Mouse (Mus musculus): ENCODE data around the gene Tymp. TPM values are rescaled to one million over a fixed set of nuclear protein-coding genes. Genes with fewer than 3 reads are reported as not detected.

Tymp gene
- polyA plus RNA-seq, 1 experiment from 2014 or later, result 1.6 TPM

GRCm38 (mm10) chr15:89390081-89390480 lies 13.2 kb upstream of the Tymp start:
- Histone ChIP-seq H3K9ac (ENCODE audit: low read length) (no peak overlapping the region), H3K4me2 (replicated peaks; ENCODE audit: low read depth) (no peak overlapping the region), H3K36me3 (ENCODE audit: control insufficient read depth, insufficient read depth, low read length) (no peaks in the 10 kb centered on the region), H3K27me3 (ENCODE audit: control insufficient read depth, insufficient read depth, low read length) (0 out of 2 replicates have a peak, but pooled peaks cover 2% of the 10 kb centered on the region), H3K4me1 (replicated peaks; ENCODE audit: control insufficient read depth, insufficient read depth) (no peaks in the 10 kb centered on the region), H3K4me3 (ENCODE audit: low read depth, low read length) (no peak overlapping the region), H3K9me3 (ENCODE audit: control insufficient read depth, low read length) (no peaks in the 10 kb centered on the region), H3K27ac (replicated peaks) (no peak overlapping the region)
- ATAC-seq (ENCODE audit: low FRiP score, low TSS enrichment) (no peak), DNase-seq (ENCODE audit: low spot score) (no peak)
- TF ChIP-seq EP300 (optimal IDR thresholded peaks at IDR 0.05), result no peak
- TF ChIP-seq CTCF (IDR thresholded peaks at IDR 0.05; ENCODE audit: low read depth), result no peak
- WGBS, result 85% methylated on average over 10 of the region's 10 CpGs

GRCm38 (mm10) chr15:89387127-89387526 lies 10.3 kb upstream of the Tymp start:
- 0 out of 2 replicates have a peak, but pooled peaks cover 2% of the 10 kb centered on the region for H3K27me3 ChIP-seq (ENCODE audit: control insufficient read depth, insufficient read depth, low read length)
- no peak overlapping the region for H3K4me2 ChIP-seq (replicated peaks; ENCODE audit: low read depth)
- TF ChIP-seq CTCF (IDR thresholded peaks at IDR 0.05; ENCODE audit: low read depth), result no peak
- TF ChIP-seq EP300 (optimal IDR thresholded peaks at IDR 0.05), result no peak
- H3K9ac ChIP-seq (ENCODE audit: low read length), result no peak overlapping the region
- no peak for ATAC-seq (ENCODE audit: low FRiP score, low TSS enrichment)
- H3K36me3 ChIP-seq (ENCODE audit: control insufficient read depth, insufficient read depth, low read length), result no peaks in the 10 kb centered on the region
- no peaks in the 10 kb centered on the region for H3K4me1 ChIP-seq (replicated peaks; ENCODE audit: control insufficient read depth, insufficient read depth)
- WGBS, result 35% methylated on average over 12 of the region's 12 CpGs
- H3K4me3 ChIP-seq (ENCODE audit: low read depth, low read length), result no peak overlapping the region
- H3K27ac ChIP-seq (replicated peaks), result no peak overlapping the region
- DNase-seq (ENCODE audit: low spot score), result no peak
- H3K9me3 ChIP-seq (ENCODE audit: control insufficient read depth, low read length), result no peaks in the 10 kb centered on the region

DNA sequence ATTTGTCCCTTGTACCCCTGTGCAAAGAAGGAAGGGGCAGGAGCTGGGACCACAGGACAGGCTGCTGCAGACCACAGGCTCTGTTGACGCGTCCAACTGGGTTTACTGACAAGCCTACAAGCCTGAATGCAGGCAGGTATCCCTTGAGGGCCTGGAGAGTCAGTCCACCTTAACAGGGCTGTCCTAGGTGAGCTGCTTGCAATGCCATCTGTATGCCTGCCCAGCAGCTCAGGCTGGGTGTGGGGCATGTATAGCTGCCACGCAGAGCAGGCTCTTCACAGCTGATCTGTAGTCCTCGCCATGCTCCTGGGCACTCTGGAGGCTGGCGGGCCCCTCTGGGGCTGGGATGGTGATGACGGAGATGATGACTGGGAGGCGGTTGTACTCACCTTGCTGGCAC lies 7.8 kb upstream of the Tymp start, which contains the start of gene Klhdc7b:
TSS of gene Klhdc7b (plus strand) at position 301 of the 400 bp plus-strand sequence.
- Histone ChIP-seq H3K4me1 (replicated peaks; ENCODE audit: control insufficient read depth, insufficient read depth) (no peaks in the 10 kb centered on the region), H3K27ac (replicated peaks) (no peak within 1 kb of the TSS), H3K4me3 (ENCODE audit: low read depth, low read length) (no peak within 1 kb of the TSS), H3K9me3 (ENCODE audit: control insufficient read depth, low read length) (no peaks in the 10 kb centered on the region), H3K9ac (ENCODE audit: low read length) (no peak within 1 kb of the TSS), H3K27me3 (ENCODE audit: control insufficient read depth, insufficient read depth, low read length) (no peaks in the 10 kb centered on the region), H3K4me2 (replicated peaks; ENCODE audit: low read depth) (no peak within 1 kb of the TSS), H3K36me3 (ENCODE audit: control insufficient read depth, insufficient read depth, low read length) (no peaks in the 10 kb centered on the region)
- WGBS, result 80% methylated on average over 7 of the region's 7 CpGs
- TF ChIP-seq CTCF (IDR thresholded peaks at IDR 0.05; ENCODE audit: low read depth) (no peak), EP300 (optimal IDR thresholded peaks at IDR 0.05) (no peak)
- ATAC-seq (ENCODE audit: low FRiP score, low TSS enrichment) (no peak), DNase-seq (ENCODE audit: low spot score) (no peak)

GRCm38 (mm10) chr15:89379429-89379828 lies 2.6 kb upstream of the Tymp start:
- TF ChIP-seq CTCF (IDR thresholded peaks at IDR 0.05; ENCODE audit: low read depth) (no peak), EP300 (optimal IDR thresholded peaks at IDR 0.05) (no peak)

DNA sequence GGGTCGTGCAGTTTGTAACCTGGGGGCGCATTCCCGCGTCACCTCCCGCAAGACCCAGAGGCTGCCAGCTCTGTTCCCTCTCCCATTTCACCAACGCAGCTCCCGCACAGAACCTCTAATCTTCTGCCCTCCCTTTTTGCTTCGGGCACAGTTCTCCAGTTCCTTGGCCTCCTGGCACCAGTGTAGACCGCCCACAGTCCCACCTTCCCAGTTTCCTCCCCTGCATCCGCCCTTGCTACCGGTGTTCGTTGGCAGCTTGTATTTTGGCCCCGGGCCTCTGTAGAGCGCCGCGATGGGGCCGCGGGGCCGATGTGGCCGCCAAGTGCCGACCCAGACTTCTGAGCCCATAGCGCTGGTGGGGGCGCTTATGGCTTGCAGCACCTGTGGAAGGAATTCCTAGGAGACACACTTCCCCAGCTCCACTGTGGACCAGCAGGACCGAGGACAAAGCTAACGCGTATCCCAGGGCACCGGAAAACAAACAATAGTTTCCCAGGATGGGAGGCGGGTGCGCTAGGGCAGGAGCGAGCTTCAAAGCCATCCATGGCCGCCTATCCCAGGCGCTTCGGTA lies 2.1 kb upstream of the Tymp start, which contains the start of gene Odf3b:
TSS of gene Odf3b (minus strand) at position 452 of the 571 bp plus-strand sequence.
- H3K27ac ChIP-seq (replicated peaks), result no peak within 1 kb of the TSS
- 1% methylated on average over 33 of the region's 33 CpGs for WGBS
- H3K4me3 ChIP-seq (ENCODE audit: low read depth, low read length), result peak within 1 kb of the TSS; percentile 35
- DNase-seq (ENCODE audit: low spot score), result peak; percentile 46
- no peak for ATAC-seq (ENCODE audit: low FRiP score, low TSS enrichment)
- peaks cover 2% of the 10 kb centered on the region; the same call in 1 of the 2 replicates for H3K4me1 ChIP-seq (replicated peaks; ENCODE audit: control insufficient read depth, insufficient read depth)
- no peaks in the 10 kb centered on the region for H3K9me3 ChIP-seq (ENCODE audit: control insufficient read depth, low read length)
- peak within 1 kb of the TSS; percentile 9 for H3K9ac ChIP-seq (ENCODE audit: low read length)
- TF ChIP-seq EP300 (optimal IDR thresholded peaks at IDR 0.05) (no peak), CTCF (IDR thresholded peaks at IDR 0.05; ENCODE audit: low read depth) (no peak)
- no peaks in the 10 kb centered on the region for H3K36me3 ChIP-seq (ENCODE audit: control insufficient read depth, insufficient read depth, low read length)
- peaks cover 8% of the 10 kb centered on the region for H3K27me3 ChIP-seq (ENCODE audit: control insufficient read depth, insufficient read depth, low read length)
- peak within 1 kb of the TSS; percentile 52 for H3K4me2 ChIP-seq (replicated peaks; ENCODE audit: low read depth)

More at GRCm38 (mm10) chr15:89379429-89379828, 2.6 kb upstream of the Tymp start:
- H3K27me3 ChIP-seq (ENCODE audit: control insufficient read depth, insufficient read depth, low read length), result peaks cover 8% of the 10 kb centered on the region
- peaks cover 2% of the 10 kb centered on the region; the same call in 1 of the 2 replicates for H3K4me1 ChIP-seq (replicated peaks; ENCODE audit: control insufficient read depth, insufficient read depth)
- ATAC-seq (ENCODE audit: low FRiP score, low TSS enrichment) (no peak), DNase-seq (ENCODE audit: low spot score) (no peak)
- WGBS, result 14% methylated on average over 10 of the region's 10 CpGs
- H3K4me3 ChIP-seq (ENCODE audit: low read depth, low read length), result peak overlapping the region; percentile 35; the same call in 1 of the 2 replicates
- no peak overlapping the region for H3K9ac ChIP-seq (ENCODE audit: low read length)
- H3K36me3 ChIP-seq (ENCODE audit: control insufficient read depth, insufficient read depth, low read length), result no peaks in the 10 kb centered on the region
- H3K4me2 ChIP-seq (replicated peaks; ENCODE audit: low read depth), result peak overlapping the region; percentile 52
- no peak overlapping the region for H3K27ac ChIP-seq (replicated peaks)
- H3K9me3 ChIP-seq (ENCODE audit: control insufficient read depth, low read length), result no peaks in the 10 kb centered on the region
